Mouse (Mus musculus): ENCODE results near the gene Gpr139.

GRCm38 (mm10) chr7:119105878-119106277 lies 78.5 kb downstream of the Gpr139 start:
- TF ChIP-seq EP300 (IDR thresholded peaks at IDR 0.05; ENCODE audit: insufficient read depth, low read depth, low read length), result no peak
- TF ChIP-seq CTCF (IDR thresholded peaks at IDR 0.05), result no peak
- no peak for TF ChIP-seq POLR2A (IDR thresholded peaks at IDR 0.05; ENCODE audit: insufficient read depth, low read depth, low read length)

Measured in heart, adult 2 months (tissue).